Mouse (Mus musculus) olfactory bulb, adult 2 months (tissue): ENCODE measurements around the gene Zdhhc21.

Experiments used
- CTCF ChIP-seq: fragments of 200-500 bp; IDR thresholded peaks from 2 replicates; pipeline ENCODE4 v1.5.1; 2012; ENCODE audit warnings: low read depth, mild to moderate bottlenecking, low read length, moderate library complexity; ENCODE audit not compliant: insufficient read depth
- POLR2A ChIP-seq: fragments of 200-500 bp; IDR thresholded peaks from 2 replicates; pipeline ENCODE4 v1.6.1; 2012; ENCODE audit warnings: mild to moderate bottlenecking, low read depth, low read length, moderate library complexity; ENCODE audit not compliant: insufficient read depth

GRCm38 (mm10) chr4:82891049-82891448 lies 31.3 kb upstream of the Zdhhc21 start:
- TF ChIP-seq POLR2A (no peak), CTCF (no peak)
